ENCODE assay signal across 30 mouse cellular contexts in genomic region chr10:45510662-45511061, GRCm38 (mm10). TPM values are rescaled to one million over a fixed set of nuclear protein-coding genes. Genes with fewer than 3 reads are reported as not detected.
"Had no signal": no experiment of that assay in that cellular context is flagged by ENCODE, and none has a peak within 500 bp of the region (broad histone marks: within the 10 kb centered on the region; RNA-seq: fewer than 3 reads in every experiment).

No protein-coding gene starts in this region.

- H3K4me3 ChIP-seq: heart, adult 2 months; heart, embryonic 13.5 days; heart, embryonic 15.5 days; hindbrain, embryonic 13.5 days; hindbrain, embryonic 15.5 days; layer of hippocampus, adult 2 months; left cerebral cortex, adult 2 months; limb, embryonic 10.5 days; limb, embryonic 12.5 days; liver, embryonic 13.5 days; liver, embryonic 15.5 days had no signal

- ATAC-seq: hindbrain, postnatal 0 days; intestine, embryonic 16.5 days had no signal

- H3K4me2 ChIP-seq: heart, embryonic 11.5 days; heart, embryonic 13.5 days; heart, embryonic 15.5 days; hindbrain, embryonic 13.5 days; hindbrain, embryonic 15.5 days; limb, embryonic 12.5 days; liver, embryonic 11.5 days; liver, embryonic 13.5 days; liver, embryonic 15.5 days had no signal

- H3K9ac ChIP-seq: heart, embryonic 13.5 days; heart, embryonic 15.5 days; hindbrain, embryonic 13.5 days; hindbrain, embryonic 15.5 days; limb, embryonic 12.5 days; liver, embryonic 13.5 days; liver, embryonic 15.5 days had no signal

- H3K27me3 ChIP-seq: heart, embryonic 13.5 days; heart, embryonic 15.5 days; hindbrain, embryonic 13.5 days; hindbrain, embryonic 15.5 days; limb, embryonic 12.5 days; liver, embryonic 13.5 days; liver, embryonic 15.5 days had no signal

- H3K36me3 ChIP-seq: heart, embryonic 13.5 days; heart, embryonic 15.5 days; hindbrain, embryonic 13.5 days; hindbrain, embryonic 15.5 days; limb, embryonic 10.5 days; limb, embryonic 12.5 days; liver, embryonic 13.5 days; liver, embryonic 15.5 days had no signal

- H3K9me3 ChIP-seq: heart, embryonic 13.5 days; heart, embryonic 15.5 days; hindbrain, embryonic 13.5 days; hindbrain, embryonic 15.5 days; limb, embryonic 10.5 days; limb, embryonic 12.5 days; liver, embryonic 13.5 days; liver, embryonic 15.5 days had no signal

- H3K27ac ChIP-seq: heart, adult 2 months; heart, embryonic 13.5 days; heart, embryonic 15.5 days; hindbrain, embryonic 13.5 days; hindbrain, embryonic 15.5 days; hindbrain, postnatal 0 days; layer of hippocampus, adult 2 months; left cerebral cortex, adult 2 months; limb, embryonic 10.5 days; limb, embryonic 12.5 days; liver, embryonic 13.5 days; liver, embryonic 15.5 days had no signal

- DNase-seq: gastrocnemius, postnatal 14 days; gastrocnemius, postnatal 36 days; heart, adult 11 months; heart, adult 2 months; heart, postnatal 14 days; heart, postnatal 36 days; kidney, adult 11 months; kidney, adult 8-10 months; kidney, postnatal 10 days; kidney, postnatal 25 days; kidney, postnatal 4 days; liver; liver, embryonic 13.5 days had no signal

- H3K4me1 ChIP-seq: heart, embryonic 13.5 days; heart, embryonic 15.5 days; hindbrain, embryonic 13.5 days; hindbrain, embryonic 15.5 days; limb, embryonic 10.5 days; limb, embryonic 12.5 days; liver, embryonic 13.5 days; liver, embryonic 15.5 days had no signal

RNA-seq across cellular contexts. Expression of gene Lin28b, which starts 24.5 kb away (rescaled TPM):
- total RNA-seq: gastrocnemius, adult 18-20 months; gastrocnemius, adult 8-10 months; gastrocnemius, postnatal 14 days; gastrocnemius, postnatal 36 days; hematopoietic stem cell, adult 5-6 weeks had no signal
- polyA plus RNA-seq: gonadal fat pad, adult 2 months had no signal
